Mouse (Mus musculus) thymus, adult 2 months (tissue): Measurements from ENCODE around the gene Pmpca. TPM values are rescaled to one million over a fixed set of nuclear protein-coding genes. Genes with fewer than 3 reads are reported as not detected.

Experiments
- DNase-seq: peaks from one replicate; pipeline ENCODE4 v3.0.0; 2021
- H3K27ac ChIP-seq: fragments of 200-500 bp; 2 replicates; pipeline ENCODE4 v1.5.1; 2012; ENCODE audit warnings: low read length, control low read depth; ENCODE audit not compliant: control insufficient read depth, insufficient read depth
- H3K27me3 ChIP-seq: fragments of 200-500 bp; 2 replicates; pipeline ENCODE4 v1.6.1; 2012; ENCODE audit warnings: mild to moderate bottlenecking, low read length, moderate library complexity, mixed read lengths; ENCODE audit not compliant: control insufficient read depth, insufficient read depth
- H3K36me3 ChIP-seq: fragments of 200-500 bp; 2 replicates; pipeline ENCODE4 v1.6.1; 2012; ENCODE audit warnings: mild to moderate bottlenecking, low read length, moderate library complexity; ENCODE audit not compliant: control insufficient read depth, insufficient read depth
- H3K4me1 ChIP-seq: fragments of 200-500 bp; replicated peaks from 2 replicates; pipeline ENCODE4 v1.6.1; 2012; ENCODE audit warnings: low read length; ENCODE audit not compliant: control insufficient read depth, insufficient read depth
- H3K4me3 ChIP-seq: fragments of 200-500 bp; 2 replicates; pipeline ENCODE4 v1.5.1; 2012; ENCODE audit warnings: mild to moderate bottlenecking, low read length, control low read depth, moderate library complexity; ENCODE audit not compliant: control insufficient read depth, insufficient read depth
- CTCF ChIP-seq: fragments of 200-500 bp; IDR thresholded peaks from 2 replicates; pipeline ENCODE4 v1.5.1; 2012; ENCODE audit warnings: mild to moderate bottlenecking, control low read depth, low read length, moderate library complexity, borderline replicate concordance; ENCODE audit not compliant: control insufficient read depth, poor library complexity, insufficient read depth; ENCODE audit errors: extremely low read depth
- POLR2A ChIP-seq: fragments of 200-500 bp; IDR thresholded peaks from 2 replicates; pipeline ENCODE4 v1.6.1; 2012; ENCODE audit warnings: mild to moderate bottlenecking, low read length, control low read depth, moderate library complexity; ENCODE audit not compliant: control insufficient read depth, poor library complexity, insufficient read depth; ENCODE audit errors: extremely low read depth
- WGBS: fragments of 180-500 bp; shearing (Covaris S2); methylation state at CpG from one replicate; pipeline ENCODE4 v1.1.7; 2018; 5-methylcytosine and 5-hydroxymethylcytosine counted together
- polyA plus RNA-seq: library from polyadenylated mRNA; depleted of rRNA; stranded (reverse); fragments of >200 nt; gene quantifications from 2 replicates; pipeline ENCODE4 v1.2.3, GENCODE M21; 2012

The Pmpca gene
- polyA plus RNA-seq, 1 experiment: 55.2 TPM

DNA sequence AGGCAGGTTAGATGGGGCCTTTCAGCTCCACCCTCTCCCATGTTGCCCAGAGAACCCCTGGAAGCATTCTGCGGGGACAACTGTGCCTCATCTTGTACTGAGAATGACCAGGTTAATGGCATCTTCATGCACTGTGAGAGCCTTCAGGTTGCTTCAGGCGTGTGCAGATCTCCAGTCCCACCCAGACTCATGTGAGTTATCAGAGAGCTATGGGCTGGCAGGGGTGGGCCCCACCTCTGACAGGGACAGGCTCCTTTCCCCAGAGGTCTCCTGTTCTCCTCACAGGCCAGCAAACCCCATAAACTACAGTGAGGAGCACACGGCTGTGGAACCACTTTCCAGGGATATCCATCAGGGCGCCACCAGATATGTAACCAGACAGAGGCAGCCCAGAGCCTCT is 11.9 kb downstream of the Pmpca start:
- Histone ChIP-seq H3K36me3 (peaks cover 41% of the 10 kb centered on the region), H3K27ac (no peak overlapping the region), H3K27me3 (no peaks in the 10 kb centered on the region), H3K4me3 (no peak overlapping the region), H3K4me1 (peaks cover 2% of the 10 kb centered on the region; the same call in 1 of the 2 replicates)
- no peak for DNase-seq
- TF ChIP-seq CTCF (no peak), POLR2A (no peak)
- 95% methylated on average over 4 of the region's 4 CpGs for WGBS

DNA sequence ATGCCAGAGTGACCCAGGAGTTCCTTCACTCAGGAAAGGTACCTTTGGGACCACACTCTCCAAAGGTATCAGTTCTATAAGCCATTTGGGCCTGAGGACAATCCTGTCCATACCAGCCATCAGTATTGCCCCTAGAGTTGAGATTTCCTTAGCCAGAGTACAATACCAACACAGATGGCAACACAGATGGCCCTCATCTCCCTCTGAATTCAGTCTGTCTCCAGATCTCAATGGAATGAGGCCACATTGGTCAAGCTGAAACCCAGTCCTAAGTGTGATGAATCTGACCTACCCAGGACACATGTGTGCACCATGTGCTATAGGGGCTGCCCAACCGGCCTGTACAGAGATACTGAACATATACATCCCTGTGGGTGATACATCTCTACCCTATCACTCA is 13.1 kb downstream of the Pmpca start:
- no peak for TF ChIP-seq CTCF
- no peak for DNase-seq
- H3K4me1 ChIP-seq: peaks cover 7% of the 10 kb centered on the region
- 94% methylated on average over 1 of the region's 1 CpGs for WGBS
- no peak overlapping the region for H3K4me3 ChIP-seq
- peaks cover 30% of the 10 kb centered on the region for H3K36me3 ChIP-seq
- no peak overlapping the region for H3K27ac ChIP-seq
- H3K27me3 ChIP-seq: no peaks in the 10 kb centered on the region

DNA sequence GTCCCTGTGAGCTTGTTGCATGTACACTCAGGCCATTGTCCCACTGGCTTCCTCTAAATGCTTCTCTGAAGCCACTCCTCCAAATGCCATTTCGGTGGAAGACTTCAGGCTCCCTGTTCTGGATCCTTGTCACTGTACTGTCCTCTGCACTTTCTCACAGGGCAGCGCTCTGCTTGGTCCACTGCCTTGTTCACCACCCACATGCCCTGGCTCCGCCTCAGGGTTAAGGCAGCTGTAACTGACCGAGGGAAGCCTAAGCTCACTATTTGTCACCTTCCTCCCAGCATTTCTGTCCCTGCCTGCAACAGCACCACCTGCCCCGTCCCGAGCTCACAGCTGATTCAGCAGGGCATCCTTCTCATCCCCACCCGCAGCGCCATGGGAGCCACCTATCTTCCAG is 14.2 kb downstream of the Pmpca start:
- TF ChIP-seq CTCF (no peak), POLR2A (no peak)
- Histone ChIP-seq H3K4me3 (no peak overlapping the region), H3K36me3 (peaks cover 24% of the 10 kb centered on the region), H3K27me3 (no peaks in the 10 kb centered on the region), H3K4me1 (peaks cover 16% of the 10 kb centered on the region), H3K27ac (no peak overlapping the region)
- no peak for DNase-seq
- WGBS: 94% methylated on average over 8 of the region's 8 CpGs

DNA sequence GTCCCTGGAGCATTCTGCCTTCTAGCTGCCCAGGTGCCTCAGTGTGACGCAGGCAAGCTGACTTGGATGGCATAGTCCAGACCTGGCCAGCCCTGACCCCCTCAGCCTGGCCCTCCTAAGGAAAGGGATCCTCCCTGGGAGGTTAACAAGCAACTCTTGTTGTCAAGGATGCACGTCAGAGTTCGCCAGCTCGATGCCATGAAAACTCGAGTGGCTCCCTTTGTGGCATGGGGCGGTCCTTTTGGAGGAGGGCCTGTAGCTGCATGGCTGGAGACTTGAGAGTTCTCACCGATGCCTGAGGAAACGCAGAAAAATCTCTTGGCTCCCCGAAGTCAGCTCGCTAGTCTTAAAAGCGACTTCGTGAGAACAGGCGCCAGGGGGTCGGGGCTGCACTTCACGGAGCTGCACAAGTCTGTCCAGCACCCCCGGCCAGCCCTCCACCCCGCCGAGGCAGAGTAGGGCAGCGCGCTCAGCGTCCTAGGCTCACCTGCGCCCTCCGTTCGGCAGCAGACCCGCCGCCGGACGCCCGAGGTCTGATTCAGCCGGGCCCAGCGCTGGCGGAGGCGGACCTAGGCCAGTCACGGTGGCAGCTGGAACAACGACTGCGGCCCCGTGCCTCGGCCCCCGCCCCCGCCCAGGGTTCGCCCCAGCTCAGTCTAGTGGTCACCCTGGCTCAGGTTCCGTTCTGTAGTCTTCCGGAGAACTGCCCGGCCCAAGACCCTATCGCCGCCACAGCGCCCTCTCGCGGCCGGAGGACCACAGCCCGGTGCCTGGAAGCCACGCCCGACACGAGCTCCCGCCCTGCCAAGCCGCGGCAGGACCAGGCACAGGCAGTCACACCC is 19.6 kb downstream of the Pmpca start, which contains the start of gene Inpp5e:
Gene Inpp5e (minus strand): TSS at position 689 of the 842 bp plus-strand sequence.
- TF ChIP-seq POLR2A (no peak), CTCF (peak; percentile 96)
- H3K27ac ChIP-seq: no peak within 1 kb of the TSS
- H3K27me3 ChIP-seq: no peaks in the 10 kb centered on the region
- peak within 1 kb of the TSS; percentile 65 for H3K4me3 ChIP-seq
- peaks cover 19% of the 10 kb centered on the region for H3K4me1 ChIP-seq
- DNase-seq: peak; percentile 97
- 1% methylated on average over 57 of the region's 57 CpGs for WGBS
- H3K36me3 ChIP-seq: no peaks in the 10 kb centered on the region

DNA sequence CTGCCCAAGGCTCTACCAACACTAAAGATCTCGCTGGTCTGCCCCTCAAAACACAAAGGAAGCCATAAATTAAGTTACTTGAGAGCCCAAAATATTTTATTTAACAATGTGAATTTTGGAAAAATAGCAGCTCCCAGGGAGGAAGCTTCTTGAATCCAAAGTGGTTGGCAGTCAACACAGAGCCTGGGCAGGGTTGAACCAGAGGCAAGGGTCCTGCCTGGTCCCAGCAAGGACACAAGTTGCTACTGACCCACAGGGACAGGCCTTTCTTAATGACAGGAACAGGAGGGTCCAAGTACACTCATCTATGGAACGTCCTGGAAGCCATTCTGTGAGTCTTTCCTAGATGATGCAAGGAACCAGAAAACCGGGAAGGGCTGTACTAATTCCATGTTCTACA is 20.2 kb downstream of the Pmpca start:
- no peak for DNase-seq
- no peaks in the 10 kb centered on the region for H3K27me3 ChIP-seq
- no peak for TF ChIP-seq POLR2A
- no peak for TF ChIP-seq CTCF
- no peak overlapping the region for H3K27ac ChIP-seq
- H3K4me3 ChIP-seq: no peak overlapping the region
- WGBS: 63% methylated on average over 3 of the region's 3 CpGs
- no peaks in the 10 kb centered on the region for H3K36me3 ChIP-seq
- peaks cover 19% of the 10 kb centered on the region for H3K4me1 ChIP-seq

DNA sequence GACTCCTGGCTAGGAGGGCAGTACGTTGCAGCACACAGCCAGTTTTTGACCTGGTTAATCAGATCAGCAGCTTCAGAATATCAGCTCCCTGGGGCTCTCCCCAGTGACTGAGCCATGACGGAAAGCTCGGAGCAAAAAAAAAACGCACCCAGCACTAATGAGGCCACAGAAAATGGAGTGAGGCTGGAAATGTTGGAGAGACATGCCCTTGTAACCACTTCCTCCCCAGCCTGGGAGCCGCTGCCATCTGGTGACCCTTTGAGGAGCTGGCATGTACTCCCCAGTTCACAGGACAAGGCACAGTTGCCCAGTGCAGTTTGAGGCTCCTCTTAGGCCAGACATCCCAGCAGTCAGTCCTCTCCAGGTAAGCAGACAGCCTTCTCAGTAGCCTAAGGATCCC is 21.0 kb downstream of the Pmpca start:
- Histone ChIP-seq H3K4me1 (peaks cover 19% of the 10 kb centered on the region), H3K36me3 (peaks cover 2% of the 10 kb centered on the region), H3K27me3 (no peaks in the 10 kb centered on the region), H3K27ac (no peak overlapping the region), H3K4me3 (no peak overlapping the region)
- TF ChIP-seq CTCF (no peak), POLR2A (no peak)
- DNase-seq: no peak
- 74% methylated on average over 5 of the region's 5 CpGs for WGBS
